ENCODE assay signal across 20 mouse cellular contexts in the genomic region with DNA sequence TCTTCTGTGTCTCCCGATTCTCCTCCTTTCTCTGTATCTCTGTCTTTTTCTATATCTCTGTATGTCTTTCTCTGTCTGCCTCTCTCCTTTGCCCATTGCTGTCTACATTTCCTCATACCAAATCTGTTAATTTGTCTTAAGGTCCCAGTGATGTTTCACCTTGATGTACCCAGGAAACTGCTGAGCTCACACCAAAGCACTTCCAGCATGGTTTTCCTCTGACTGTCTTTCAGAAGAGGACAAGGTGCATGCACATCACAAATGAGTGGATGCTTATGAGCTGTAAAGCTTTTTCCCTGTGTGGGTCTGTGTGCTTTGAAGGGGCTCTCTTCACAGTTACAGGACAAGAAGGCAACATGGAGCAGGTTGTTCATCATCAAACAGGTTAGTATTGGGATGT. TPM values are rescaled to one million over a fixed set of nuclear protein-coding genes. Genes with fewer than 3 reads are reported as not detected.
DNase-seq lines count a peak whose midpoint lies in the region; ATAC-seq and TF ChIP-seq lines count a peak whose summit lies in the region.
"Had no signal": no experiment of that assay in that cellular context is flagged by ENCODE, and none has a peak within 500 bp of the region (broad histone marks: within the 10 kb centered on the region; RNA-seq: fewer than 3 reads in every experiment).

No protein-coding gene starts in this region.

- no peaks in the 10 kb centered on the region for H3K4me1 ChIP-seq in kidney, embryonic 15.5 days
- peaks cover 33% of the 10 kb centered on the region for H3K4me1 ChIP-seq in liver, embryonic 13.5 days (replicated peaks)
- H3K4me1 ChIP-seq in liver, embryonic 11.5 days (replicated peaks; ENCODE audit: control insufficient read depth, insufficient read depth, low read length): peaks cover 5% of the 10 kb centered on the region; the same call in 1 of the 2 replicates
- H3K4me1 ChIP-seq in kidney, embryonic 16.5 days (ENCODE audit: insufficient read depth, low read length): no peaks in the 10 kb centered on the region
- no peaks in the 10 kb centered on the region for H3K4me1 ChIP-seq in intestine, postnatal 0 days (replicated peaks; ENCODE audit: control insufficient read depth, insufficient read depth, low read length)
- H3K4me1 ChIP-seq: forebrain, embryonic 12.5 days had no signal

- H3K4me3 ChIP-seq in kidney, embryonic 15.5 days (replicated peaks): no peak overlapping the region
- no peak overlapping the region for H3K4me3 ChIP-seq in liver, embryonic 13.5 days (replicated peaks)
- no peak overlapping the region for H3K4me3 ChIP-seq in liver, embryonic 11.5 days (ENCODE audit: low read depth, low read length)
- H3K4me3 ChIP-seq in kidney, embryonic 16.5 days (ENCODE audit: low read length): no peak overlapping the region
- H3K4me3 ChIP-seq in intestine, postnatal 0 days (ENCODE audit: low read depth, low read length): no peak overlapping the region
- H3K4me3 ChIP-seq: embryonic facial prominence, embryonic 13.5 days; forebrain, embryonic 12.5 days; heart, embryonic 13.5 days; hindbrain, embryonic 13.5 days had no signal

- H3K36me3 ChIP-seq in kidney, embryonic 15.5 days: 0 out of 2 replicates have a peak, but pooled peaks cover 3% of the 10 kb centered on the region
- H3K36me3 ChIP-seq in liver, embryonic 13.5 days: peaks cover 27% of the 10 kb centered on the region
- no peaks in the 10 kb centered on the region for H3K36me3 ChIP-seq in liver, embryonic 11.5 days (ENCODE audit: control insufficient read depth, insufficient read depth, low read length)
- peaks cover 9% of the 10 kb centered on the region; the same call in 1 of the 2 replicates for H3K36me3 ChIP-seq in kidney, embryonic 16.5 days (ENCODE audit: insufficient read depth, low read length)
- H3K36me3 ChIP-seq in intestine, postnatal 0 days (ENCODE audit: control insufficient read depth, insufficient read depth): no peaks in the 10 kb centered on the region
- H3K36me3 ChIP-seq: embryonic facial prominence, embryonic 13.5 days; forebrain, embryonic 12.5 days had no signal

- DNase-seq in kidney, adult 18-20 months: peak; percentile 30
- DNase-seq in liver, embryonic 13.5 days: no peak
- DNase-seq in liver, embryonic 11.5 days (ENCODE audit: low spot score): no peak
- peak; percentile 43 to 62 for DNase-seq in kidney, postnatal 36 days
- no peak for DNase-seq in heart, adult 8-10 months (ENCODE audit: low spot score)
- DNase-seq: cerebellum, adult 18-20 months; cerebellum, adult 9-11 months; cerebellum, postnatal 36 days; heart, postnatal 4 days had no signal

- H3K9ac ChIP-seq in kidney, embryonic 15.5 days: no peak overlapping the region
- 0 out of 2 replicates have a peak overlapping the region, but pooled peaks have one; percentile 26 for H3K9ac ChIP-seq in liver, embryonic 13.5 days
- no peak overlapping the region for H3K9ac ChIP-seq in liver, embryonic 11.5 days (ENCODE audit: low read depth, low read length)
- no peak overlapping the region for H3K9ac ChIP-seq in kidney, embryonic 16.5 days (replicated peaks; ENCODE audit: low read length)
- no peak overlapping the region for H3K9ac ChIP-seq in intestine, postnatal 0 days (ENCODE audit: low read depth, low read length)
- H3K9ac ChIP-seq: embryonic facial prominence, embryonic 13.5 days; forebrain, embryonic 12.5 days; heart, embryonic 13.5 days; hindbrain, embryonic 13.5 days had no signal

- no peak for TF ChIP-seq CTCF in intestine, postnatal 0 days (IDR thresholded peaks at IDR 0.05; ENCODE audit: low read depth)

- H3K27me3 ChIP-seq in kidney, embryonic 15.5 days: no peaks in the 10 kb centered on the region
- no peaks in the 10 kb centered on the region for H3K27me3 ChIP-seq in liver, embryonic 13.5 days
- no peaks in the 10 kb centered on the region for H3K27me3 ChIP-seq in liver, embryonic 11.5 days (replicated peaks; ENCODE audit: control insufficient read depth, insufficient read depth, low read length)
- no peaks in the 10 kb centered on the region for H3K27me3 ChIP-seq in kidney, embryonic 16.5 days (ENCODE audit: insufficient read depth, low read length)
- no peaks in the 10 kb centered on the region for H3K27me3 ChIP-seq in intestine, postnatal 0 days (replicated peaks; ENCODE audit: control insufficient read depth, insufficient read depth, low read length)
- H3K27me3 ChIP-seq: CH12.LX; embryonic facial prominence, embryonic 13.5 days; forebrain, embryonic 12.5 days; heart, embryonic 13.5 days; hindbrain, embryonic 13.5 days; Patski had no signal

- no peak for ATAC-seq in kidney, embryonic 15.5 days (replicated peaks; ENCODE audit: low FRiP score)
- ATAC-seq in liver, embryonic 13.5 days (ENCODE audit: low read depth): no peak
- ATAC-seq in liver, embryonic 11.5 days (replicated peaks; ENCODE audit: low FRiP score): no peak
- 0 out of 2 replicates have a peak, but pooled peaks have one; percentile 46 for ATAC-seq in kidney, embryonic 16.5 days (ENCODE audit: low FRiP score, low TSS enrichment)
- ATAC-seq in intestine, postnatal 0 days: no peak
- ATAC-seq: activated CD4-positive, CD25-positive, alpha-beta regulatory T cell, adult 4 months; forebrain, embryonic 16.5 days; Patski had no signal

- no peak overlapping the region for H3K27ac ChIP-seq in kidney, embryonic 15.5 days
- H3K27ac ChIP-seq in liver, embryonic 13.5 days: peak overlapping the region; percentile 39
- H3K27ac ChIP-seq in liver, embryonic 11.5 days (ENCODE audit: low read depth, low read length): no peak overlapping the region
- H3K27ac ChIP-seq in kidney, embryonic 16.5 days (ENCODE audit: low read length): no peak overlapping the region
- H3K27ac ChIP-seq in intestine, postnatal 0 days (ENCODE audit: low read depth, low read length): no peak overlapping the region
- H3K27ac ChIP-seq: embryonic facial prominence, embryonic 13.5 days; forebrain, embryonic 12.5 days; heart, embryonic 13.5 days; hindbrain, embryonic 13.5 days had no signal

- WGBS in kidney, embryonic 15.5 days: 94% methylated on average over 1 of the region's 1 CpGs
- WGBS in liver, embryonic 13.5 days (ENCODE audit: insufficient replicate concordance): 100% methylated on average over 1 of the region's 1 CpGs
- WGBS in liver, embryonic 11.5 days: 97% methylated on average over 1 of the region's 1 CpGs
- WGBS in kidney, embryonic 16.5 days: 90% methylated on average over 1 of the region's 1 CpGs
- 90% methylated on average over 1 of the region's 1 CpGs for WGBS in intestine, postnatal 0 days

- no peak overlapping the region for H3K4me2 ChIP-seq in kidney, embryonic 15.5 days
- no peak overlapping the region for H3K4me2 ChIP-seq in liver, embryonic 13.5 days
- no peak overlapping the region for H3K4me2 ChIP-seq in liver, embryonic 11.5 days
- no peak overlapping the region for H3K4me2 ChIP-seq in kidney, embryonic 16.5 days (replicated peaks; ENCODE audit: low read depth, low read length)
- H3K4me2 ChIP-seq in intestine, postnatal 0 days (replicated peaks; ENCODE audit: low read depth): no peak overlapping the region
- H3K4me2 ChIP-seq: embryonic facial prominence, embryonic 13.5 days; forebrain, embryonic 12.5 days; heart, embryonic 13.5 days; hindbrain, embryonic 13.5 days had no signal

- 0 out of 2 replicates have a peak, but pooled peaks cover 3% of the 10 kb centered on the region for H3K9me3 ChIP-seq in kidney, embryonic 15.5 days (replicated peaks)
- H3K9me3 ChIP-seq in liver, embryonic 13.5 days (replicated peaks): no peaks in the 10 kb centered on the region
- no peaks in the 10 kb centered on the region for H3K9me3 ChIP-seq in liver, embryonic 11.5 days (ENCODE audit: control insufficient read depth, low read length)
- no peaks in the 10 kb centered on the region for H3K9me3 ChIP-seq in kidney, embryonic 16.5 days (ENCODE audit: low read length)
- no peaks in the 10 kb centered on the region for H3K9me3 ChIP-seq in intestine, postnatal 0 days (ENCODE audit: control insufficient read depth)
- H3K9me3 ChIP-seq: hindbrain, embryonic 13.5 days had no signal

RNA-seq across cellular contexts. Expression of gene Ncoa7, which starts 34.3 kb away (rescaled TPM):
- 16.3 and 16.6 TPM in 2 replicates for polyA plus RNA-seq in kidney, embryonic 15.5 days (2015; fragmentation: Nextera tagmentation; extraction: Ambion mirVana)
- polyA plus RNA-seq in liver, embryonic 13.5 days (2015; fragmentation: Nextera tagmentation; extraction: Ambion mirVana): 11.8 and 13.9 TPM in 2 replicates
- polyA plus RNA-seq in liver, embryonic 11.5 days (2014; fragmentation: Nextera tagmentation; extraction: Ambion mirVana): 11.2 and 12.1 TPM in 2 replicates
- polyA plus RNA-seq in kidney, embryonic 16.5 days (2015; fragmentation: Nextera tagmentation; extraction: Ambion mirVana): 16.9 and 17.5 TPM in 2 replicates
- 1 to 10 TPM; 2.6 to 3.6 (median 3.0) TPM for total RNA-seq in heart, adult 8-10 months (2022)
- 10.4 and 13.1 TPM in 2 replicates for polyA plus RNA-seq in intestine, postnatal 0 days (2015; fragmentation: Nextera tagmentation; extraction: Ambion mirVana)

Comparison
In these comparisons a context has a peak if more than half of its experiments do, and no peak if none do; other contexts are left out.
1. DNase-seq: peak in kidney, adult 18-20 months (single experiment) and kidney, postnatal 36 days (2 of 2); none in liver, embryonic 13.5 days (single experiment), liver, embryonic 11.5 days (single experiment) and heart, adult 8-10 months (single experiment).